Mouse (Mus musculus): Measurements from ENCODE around the gene Pnp2. TPM values are rescaled to one million over a fixed set of nuclear protein-coding genes. Genes with fewer than 3 reads are reported as not detected.
"Not testable (repeated sequence)": the region's sequence is repeated elsewhere in the genome, so short reads cannot be mapped to it uniquely, and the experiment has no call there.

Gene Pnp2
- total RNA-seq, 2 experiments from 2014 or later = 0.61 to 0.75 TPM

- DNase-seq (ENCODE audit: low spot score); intact Hi-C loops (cut with DNase I): not testable (repeated sequence)
Observed at GRCm38 (mm10) chr14:50945526-50945925, 10.3 kb upstream of the Pnp2 start.

GRCm38 (mm10) chr14:50955487-50955886, 305 bp upstream of the Pnp2 start:
- DNase-seq (ENCODE audit: low spot score) = no peak
- intact Hi-C loops (cut with DNase I) = no loop called here

GRCm38 (mm10) chr14:50956724-50957123, 932 bp downstream of the Pnp2 start:
- DNase-seq (ENCODE audit: low spot score); intact Hi-C loops (cut with DNase I): not testable (repeated sequence)

GRCm38 (mm10) chr14:50957146-50957545, 1.4 kb downstream of the Pnp2 start:
- intact Hi-C loops (cut with DNase I); DNase-seq (ENCODE audit: low spot score): not testable (repeated sequence)

GRCm38 (mm10) chr14:50958289-50958995, 2.6 kb downstream of the Pnp2 start:
- intact Hi-C loops (cut with DNase I); DNase-seq (ENCODE audit: low spot score): not testable (repeated sequence)

- DNase-seq (ENCODE audit: low spot score) = no peak
- intact Hi-C loops (cut with DNase I) = no loop called here
Observed at GRCm38 (mm10) chr14:50968216-50968980, 12.6 kb downstream of the Pnp2 start.

GRCm38 (mm10) chr14:50969041-50969440, 13.2 kb downstream of the Pnp2 start:
- intact Hi-C loops (cut with DNase I) = no loop called here

GRCm38 (mm10) chr14:50969558-50970544, 14.1 kb downstream of the Pnp2 start:
- DNase-seq (ENCODE audit: low spot score) = no peak
- intact Hi-C loops (cut with DNase I) = loop anchor here (5.0 kb wide), 1 partner anchor 37 kb away; the partner anchor contains the start of gene Rnase10

More at GRCm38 (mm10) chr14:50969041-50969440, 13.2 kb downstream of the Pnp2 start:
- DNase-seq (ENCODE audit: low spot score) = no peak

- intact Hi-C loops (cut with DNase I) = loop anchor here (5.0 kb wide), 1 partner anchor 36 kb away; the partner anchor contains the start of gene Rnase10
- DNase-seq (ENCODE audit: low spot score) = no peak
Observed at GRCm38 (mm10) chr14:50970822-50971221, 15.0 kb downstream of the Pnp2 start.

- intact Hi-C loops (cut with DNase I) = loop anchor here (5.0 kb wide), 1 partner anchor 34 kb away; the partner anchor contains the start of gene Rnase10
- not testable (repeated sequence) for DNase-seq (ENCODE audit: low spot score)
Observed at GRCm38 (mm10) chr14:50973054-50973453, 17.3 kb downstream of the Pnp2 start.

GRCm38 (mm10) chr14:50973700-50974099, 17.9 kb downstream of the Pnp2 start:
- no peak for DNase-seq (ENCODE audit: low spot score)
- intact Hi-C loops (cut with DNase I) = loop anchor here (5.0 kb wide), 1 partner anchor 34 kb away; the partner anchor contains the start of gene Rnase10

- no peak for DNase-seq (ENCODE audit: low spot score)
- intact Hi-C loops (cut with DNase I) = loop anchor here (5.0 kb wide), 2 partner anchors 43 to 52 kb away; partner anchors contain the start of genes Pip4p1 and Pnp
Observed at GRCm38 (mm10) chr14:50975001-50975400, 19.2 kb downstream of the Pnp2 start.

- intact Hi-C loops (cut with DNase I) = loop anchor here (1.0 to 5.0 kb wide), 3 partner anchors 44 to 87 kb away; partner anchors contain the start of genes Pip4p1 and Pnp
- DNase-seq (ENCODE audit: low spot score) = no peak
Observed at GRCm38 (mm10) chr14:50976674-50977073, 20.9 kb downstream of the Pnp2 start.

- intact Hi-C loops (cut with DNase I) = loop anchor here (5.0 kb wide), 2 partner anchors 46 to 49 kb away; partner anchors contain the start of genes Pip4p1 and Pnp
Observed at GRCm38 (mm10) chr14:50978451-50978850, 22.7 kb downstream of the Pnp2 start.

GRCm38 (mm10) chr14:50979631-50980030, 23.8 kb downstream of the Pnp2 start:
- intact Hi-C loops (cut with DNase I) = loop anchor here (5.0 kb wide), 2 partner anchors 47 to 48 kb away; partner anchors contain the start of genes Pip4p1 and Pnp
- DNase-seq (ENCODE audit: low spot score) = no peak

More at GRCm38 (mm10) chr14:50978451-50978850, 22.7 kb downstream of the Pnp2 start:
- not testable (repeated sequence) for DNase-seq (ENCODE audit: low spot score)

- intact Hi-C loops (cut with DNase I) = no loop called here
- DNase-seq (ENCODE audit: low spot score) = no peak
Observed at GRCm38 (mm10) chr14:50981207-50981606, 25.4 kb downstream of the Pnp2 start.

GRCm38 (mm10) chr14:50981837-50982236, 26.0 kb downstream of the Pnp2 start:
- DNase-seq (ENCODE audit: low spot score) = no peak

GRCm38 (mm10) chr14:50987668-50988067, 31.9 kb downstream of the Pnp2 start:
- DNase-seq (ENCODE audit: low spot score) = no peak
- intact Hi-C loops (cut with DNase I) = no loop called here

More at GRCm38 (mm10) chr14:50981837-50982236, 26.0 kb downstream of the Pnp2 start:
- intact Hi-C loops (cut with DNase I) = loop anchor here (2.0 kb wide), 1 partner anchor 15 kb away; no protein-coding TSS in a partner anchor

GRCm38 (mm10) chr14:50991037-50991436, 35.2 kb downstream of the Pnp2 start:
- intact Hi-C loops (cut with DNase I) = no loop called here
- no peak for DNase-seq (ENCODE audit: low spot score)
